Mouse (Mus musculus): ENCODE measurements around the gene Dok3.

The Dok3 gene

DNA sequence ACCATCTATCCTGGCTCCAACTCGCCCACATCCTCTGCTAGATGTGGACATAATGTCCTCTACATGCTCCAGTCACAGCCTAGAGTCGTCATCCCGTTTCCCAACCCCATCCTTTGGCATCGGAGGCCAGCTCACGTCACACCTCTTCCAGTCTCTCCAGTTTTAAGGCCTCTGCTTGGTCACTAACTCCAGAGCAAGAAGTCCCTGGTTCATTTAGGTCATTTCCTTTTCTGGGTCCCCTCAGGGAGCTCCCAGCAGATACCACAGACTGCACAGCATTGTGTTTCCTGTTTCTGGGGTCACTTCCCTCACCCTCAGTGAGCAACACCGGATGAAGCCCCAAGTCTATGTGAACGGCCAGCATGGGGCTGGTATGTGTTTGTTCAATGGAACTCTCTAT, 50.1 kb downstream of the Dok3 start:
- no peak for DNase-seq (ENCODE audit: extremely low spot score, low read depth, low spot score)

DNA sequence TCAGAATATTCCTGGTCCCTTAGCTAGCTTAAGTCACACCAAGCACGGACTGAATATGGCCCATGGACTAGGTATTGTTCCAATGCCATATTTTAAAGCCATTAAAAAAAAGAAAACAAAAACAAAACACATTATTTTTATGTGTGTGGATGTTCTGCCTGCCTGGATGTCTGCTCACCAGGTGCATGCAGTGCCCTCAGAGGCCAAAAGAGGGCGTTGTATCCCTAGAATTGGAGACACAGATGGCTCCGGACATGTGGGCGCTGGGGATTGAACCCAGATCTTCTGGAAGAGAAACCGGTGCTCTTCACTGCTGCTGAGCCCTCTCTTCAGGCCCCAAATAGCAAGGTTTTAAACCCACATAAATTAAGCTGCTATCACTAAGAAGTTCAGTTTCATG, 51.1 kb downstream of the Dok3 start:
- no peak for DNase-seq (ENCODE audit: extremely low spot score, low read depth, low spot score)

DNA sequence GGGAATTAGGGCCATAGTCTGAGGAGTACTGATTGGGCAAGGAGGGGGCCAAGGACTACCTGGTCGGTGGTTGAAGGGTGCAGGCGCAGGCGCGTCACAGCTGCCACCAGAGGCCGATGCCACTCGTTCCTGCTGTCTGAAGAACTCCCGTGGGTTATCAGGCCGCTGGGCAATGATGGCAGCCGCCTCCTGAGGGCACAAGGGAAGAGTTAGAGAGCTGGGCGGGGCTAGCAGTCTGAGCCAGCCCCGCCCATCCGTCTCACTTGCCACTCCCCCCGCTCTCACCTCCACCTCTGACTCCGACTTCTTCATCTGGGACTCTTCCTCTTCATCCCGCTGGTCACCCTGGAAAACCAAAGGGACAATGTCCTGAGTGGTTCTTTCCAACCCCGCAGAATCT, 51.6 kb downstream of the Dok3 start:
- DNase-seq (ENCODE audit: extremely low spot score, low read depth, low spot score): no peak

DNA sequence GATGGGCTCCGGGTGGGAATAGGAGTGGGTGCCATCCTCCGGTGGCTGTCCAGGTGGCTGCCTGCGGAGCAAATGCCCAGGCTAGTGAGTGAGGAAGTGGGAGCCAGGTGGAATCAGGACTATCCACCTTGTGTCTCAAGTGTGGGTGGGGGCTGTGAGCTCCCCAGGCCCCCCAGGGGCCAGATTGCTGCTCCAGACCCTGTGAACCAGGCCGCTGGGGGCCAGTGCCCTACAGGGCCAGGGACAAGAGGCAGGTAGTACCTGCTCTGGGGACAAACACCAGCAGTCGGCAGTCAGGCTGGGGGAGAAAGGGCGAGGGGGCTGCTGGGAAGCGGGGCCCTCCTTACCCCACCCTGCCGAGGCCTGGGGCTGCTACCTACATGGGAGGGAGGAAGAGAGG, 52.8 kb downstream of the Dok3 start:
- DNase-seq (ENCODE audit: extremely low spot score, low read depth, low spot score): no peak

DNA sequence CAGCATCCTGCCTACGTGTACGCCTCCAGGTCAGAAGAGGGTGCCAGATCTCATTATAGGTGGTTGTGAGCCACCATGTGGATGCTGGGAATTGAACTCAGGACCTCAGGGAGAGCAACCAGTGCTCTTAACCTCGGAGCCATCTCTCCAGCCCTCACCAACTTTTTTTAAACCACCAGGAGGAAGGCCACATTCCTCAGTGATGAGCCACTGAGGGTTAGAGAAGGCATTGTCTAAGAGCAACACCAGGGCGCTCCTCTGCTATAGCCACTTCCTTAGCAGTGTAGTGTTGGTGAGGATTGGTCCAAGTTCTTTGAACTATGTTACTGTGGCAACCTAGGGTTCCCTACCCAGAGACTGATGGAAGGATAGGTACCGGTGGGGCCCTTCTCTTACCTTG, 53.3 kb downstream of the Dok3 start:
- DNase-seq (ENCODE audit: extremely low spot score, low read depth, low spot score): no peak

DNA sequence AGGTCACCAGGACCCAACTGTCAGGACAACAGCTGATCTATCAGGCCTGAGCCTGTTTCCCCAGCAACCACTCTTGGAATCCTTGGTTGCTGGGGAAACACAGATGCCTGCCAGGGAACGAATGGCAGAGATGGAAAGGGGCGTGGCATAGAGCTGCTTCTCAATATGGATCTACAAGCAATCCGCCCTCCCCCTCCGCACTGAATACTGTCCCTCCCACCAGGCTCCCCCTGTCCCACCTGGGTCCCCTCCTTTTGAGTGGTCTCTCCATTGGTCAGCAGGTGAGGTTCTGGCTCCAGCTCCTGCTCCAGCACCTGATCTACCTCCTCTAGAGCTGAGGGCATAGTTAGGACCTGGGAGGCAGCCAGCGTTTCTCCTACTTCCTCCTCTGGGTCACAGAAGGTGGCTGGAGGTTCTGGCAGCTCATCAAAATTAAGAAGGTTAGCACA, 54.5 kb downstream of the Dok3 start:
- DNase-seq (ENCODE audit: extremely low spot score, low read depth, low spot score): no peak

DNA sequence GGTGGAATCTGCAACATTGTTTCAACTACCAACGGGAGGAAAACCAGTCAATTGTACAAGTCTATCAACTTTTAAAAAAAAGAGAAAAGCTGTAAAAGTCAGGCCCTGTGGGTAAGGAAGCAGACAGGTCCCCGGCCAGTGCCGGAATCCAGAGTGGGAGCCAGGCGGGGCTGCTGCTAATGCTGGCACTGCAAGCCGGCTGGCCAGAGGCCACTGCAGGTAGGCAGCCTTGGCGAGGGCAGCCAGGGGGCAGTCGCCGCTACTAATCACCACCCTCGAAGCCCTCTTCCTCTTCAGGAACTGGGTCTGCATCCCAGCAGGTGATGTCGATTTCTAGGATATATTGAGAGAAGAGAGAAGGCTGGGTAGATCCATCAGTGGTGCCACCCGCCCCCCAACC, 55.1 kb downstream of the Dok3 start:
- no peak for DNase-seq (ENCODE audit: extremely low spot score, low read depth, low spot score)

All from hindlimb bud, embryonic 11.5 days (tissue).